Mouse (Mus musculus): ENCODE results near the gene Lrrfip1.

Gene Lrrfip1

DNA sequence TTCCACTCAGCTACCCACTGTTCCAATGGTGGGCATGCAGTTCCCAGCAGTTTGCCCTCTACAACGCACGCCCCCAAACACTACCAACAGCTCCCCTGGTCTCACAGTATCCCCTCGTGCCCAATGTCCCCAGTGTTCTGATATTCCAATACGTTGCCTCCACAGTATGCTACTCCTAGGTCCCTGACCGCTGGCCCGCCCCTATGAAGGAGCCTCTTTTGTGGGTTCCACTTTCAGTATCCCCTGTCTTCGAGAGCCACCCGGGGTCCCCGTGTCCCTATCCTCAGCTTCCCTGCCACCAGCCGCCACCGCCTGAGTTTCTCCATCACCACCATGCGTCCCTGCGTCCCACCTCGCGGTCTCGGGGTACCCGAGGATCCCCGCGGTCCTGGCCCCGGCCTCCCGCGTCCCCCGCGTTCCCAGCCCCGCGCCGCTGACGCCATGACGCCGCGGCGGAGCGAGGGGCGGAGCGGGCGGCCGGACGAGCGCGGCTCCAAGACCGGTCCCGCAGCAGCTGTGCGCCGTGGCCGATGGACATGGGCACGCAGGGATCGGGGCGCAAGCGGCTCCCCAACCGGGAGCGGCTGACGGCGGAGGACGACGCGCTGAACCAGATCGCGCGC lies at the start of gene Lrrfip1:
Lrrfip1 (plus strand) TSS at position 470 of the 623 bp plus-strand sequence.
- peak in 1 of 2 experiments; percentile 31 for DNase-seq

DNA sequence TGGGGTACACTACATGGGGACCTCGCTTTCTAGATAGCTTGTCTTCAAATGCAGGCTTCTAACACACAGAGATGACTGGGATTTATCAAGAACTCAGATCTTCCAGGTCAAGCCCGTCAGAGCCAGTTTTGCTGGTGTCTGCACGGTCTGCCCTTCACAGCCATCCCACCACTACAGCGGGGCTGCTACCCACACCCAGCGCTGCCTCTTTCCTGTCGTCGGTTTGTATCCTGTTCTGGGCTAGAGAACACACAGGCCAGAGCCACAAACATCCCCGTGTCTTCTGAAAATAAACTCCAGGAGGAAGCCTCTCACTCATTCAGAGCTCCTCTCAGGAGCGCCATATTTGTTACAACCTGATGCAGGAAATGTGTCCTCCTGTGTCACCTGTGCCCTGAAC lies 49.2 kb upstream of the Lrrfip1 start:
- no peak for DNase-seq

DNA sequence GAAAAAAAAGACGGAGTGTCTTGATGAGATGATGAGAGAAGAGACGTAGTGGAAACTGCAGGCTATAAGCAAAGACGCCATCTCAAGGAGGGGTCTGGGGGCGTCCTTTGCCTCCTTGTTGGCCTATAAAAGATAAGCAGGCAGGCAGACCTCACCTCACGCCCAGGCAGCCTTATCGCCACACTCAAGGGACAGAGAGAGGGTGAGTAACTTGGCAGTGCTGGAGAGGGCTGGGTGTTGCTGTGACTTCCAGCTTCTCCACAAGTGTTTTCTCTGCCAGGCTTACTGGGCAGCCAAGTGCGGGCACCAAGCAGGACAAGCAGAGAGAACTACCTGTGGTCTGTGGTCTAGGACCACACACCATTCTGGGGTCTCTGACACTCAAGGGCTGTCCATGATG lies 46.9 kb upstream of the Lrrfip1 start:
- no peak for DNase-seq

DNA sequence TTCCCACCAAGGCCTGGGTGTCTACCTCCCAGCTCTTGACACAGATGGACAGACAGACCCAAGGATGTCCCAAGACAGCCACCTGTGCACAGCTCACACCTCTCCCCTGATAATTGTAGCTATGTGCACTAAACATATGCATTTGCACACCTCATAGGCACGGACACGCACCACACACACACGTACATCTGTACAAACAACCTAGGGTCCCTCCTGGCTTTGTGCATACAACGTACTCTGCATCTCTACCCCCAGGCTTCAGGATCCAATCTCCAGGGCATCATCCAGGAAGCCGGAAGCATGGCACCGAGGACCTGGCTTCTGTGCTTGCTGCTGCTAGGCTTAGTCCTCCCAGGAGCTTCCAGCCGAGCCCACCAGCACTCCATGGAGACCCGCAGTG lies 45.7 kb upstream of the Lrrfip1 start, which contains the start of gene Prlh:
Prlh (plus strand) TSS at position 301 of the 400 bp plus-strand sequence.
- no peak for DNase-seq

DNA sequence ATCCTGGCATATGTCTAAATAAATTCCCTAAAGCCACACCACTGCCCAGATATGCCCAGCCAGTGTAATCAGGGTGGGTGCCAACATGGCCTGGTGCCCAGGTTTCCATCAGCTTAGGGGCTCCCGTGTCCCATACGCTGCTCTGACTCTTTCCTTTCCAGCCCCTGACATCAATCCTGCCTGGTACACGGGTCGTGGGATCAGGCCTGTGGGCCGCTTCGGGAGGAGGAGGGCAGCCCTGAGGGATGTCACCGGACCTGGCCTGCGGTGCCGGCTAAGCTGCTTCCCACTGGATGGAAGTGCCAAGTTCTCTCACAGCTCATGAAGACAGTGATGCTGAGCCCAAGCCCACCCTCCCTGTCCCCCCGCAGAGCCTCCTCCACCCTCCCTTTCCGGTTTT lies 44.8 kb upstream of the Lrrfip1 start:
- DNase-seq: no peak

DNA sequence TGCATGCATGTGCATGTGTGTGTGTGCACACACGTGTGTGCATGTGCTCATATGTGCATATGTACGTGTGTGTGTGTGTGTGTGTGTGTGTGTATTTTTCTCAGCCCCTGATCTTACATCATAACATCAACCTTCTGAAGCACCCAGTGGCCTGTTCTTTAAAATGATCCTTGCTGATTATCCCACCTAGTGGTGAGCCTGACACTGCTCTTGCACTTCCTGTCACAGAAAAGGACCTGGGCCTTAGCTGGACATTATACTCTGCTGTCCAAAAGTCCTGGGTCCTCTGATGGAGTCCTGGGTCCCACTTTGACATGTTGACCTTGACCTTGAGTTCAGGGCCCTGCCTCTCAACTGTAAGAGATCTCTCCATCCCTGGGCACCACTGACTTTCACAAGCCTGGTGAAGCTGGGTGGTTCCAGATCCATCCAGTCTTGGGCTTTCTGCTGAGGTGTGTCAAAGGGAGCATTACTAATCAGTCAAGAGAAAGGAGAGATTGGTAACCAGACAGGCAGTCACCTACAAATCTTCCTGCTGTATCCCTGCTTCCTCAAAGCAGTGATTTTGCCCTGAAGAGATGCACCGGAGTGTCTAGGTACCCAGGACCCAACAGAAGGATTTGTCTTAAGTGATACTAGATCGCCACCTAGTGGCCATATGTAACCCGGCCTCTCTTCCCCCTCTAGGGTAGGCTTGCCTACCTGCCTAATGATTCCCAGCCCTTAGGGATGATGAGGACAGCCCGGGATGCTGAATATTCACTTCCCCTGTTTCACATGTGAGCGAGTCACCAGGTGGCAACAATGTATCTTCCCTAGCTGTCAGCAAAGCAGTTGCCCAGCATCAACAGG lies 42.1 kb upstream of the Lrrfip1 start:
- DNase-seq: peak in 1 of 2 experiments; percentile 22

DNA sequence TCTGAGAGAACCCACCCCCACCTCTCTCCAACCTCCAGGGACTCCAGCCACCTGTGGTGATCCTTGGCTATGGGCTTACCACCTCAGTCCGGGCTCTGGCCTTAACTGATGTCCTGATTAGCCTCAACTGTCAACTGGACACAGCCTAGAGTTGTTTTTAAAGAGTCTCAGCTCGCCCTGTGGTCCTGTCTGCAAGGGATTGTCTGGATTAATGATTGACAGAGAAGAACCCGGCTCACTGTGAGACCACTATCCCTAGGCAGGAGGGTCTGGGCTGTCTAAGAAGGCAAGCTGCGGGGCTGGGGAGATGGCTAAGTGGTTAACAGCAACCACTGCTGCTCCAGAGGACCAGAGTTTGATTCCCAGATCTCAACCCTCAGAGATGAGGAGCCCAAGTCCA lies 36.0 kb upstream of the Lrrfip1 start:
- DNase-seq: no peak

DNA sequence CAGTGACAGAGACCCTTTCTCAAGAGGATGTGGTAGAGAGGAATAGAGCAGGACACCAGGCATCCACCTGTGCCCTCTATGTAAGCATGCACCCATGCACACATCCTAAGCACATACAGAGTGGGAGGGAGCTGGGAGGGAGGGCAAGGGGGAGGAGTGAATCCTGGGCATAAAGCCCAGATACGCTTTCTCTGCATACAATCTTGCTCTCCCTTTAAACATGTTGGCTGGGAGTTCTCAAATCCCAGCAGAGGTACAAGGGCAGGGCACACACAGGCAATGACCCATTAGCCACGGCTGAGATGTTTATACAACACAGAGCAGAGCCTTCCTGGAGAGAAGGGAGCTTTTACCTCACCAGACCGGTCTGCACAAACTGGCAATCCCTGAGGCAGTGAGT lies 35.5 kb upstream of the Lrrfip1 start:
- DNase-seq: no peak

DNA sequence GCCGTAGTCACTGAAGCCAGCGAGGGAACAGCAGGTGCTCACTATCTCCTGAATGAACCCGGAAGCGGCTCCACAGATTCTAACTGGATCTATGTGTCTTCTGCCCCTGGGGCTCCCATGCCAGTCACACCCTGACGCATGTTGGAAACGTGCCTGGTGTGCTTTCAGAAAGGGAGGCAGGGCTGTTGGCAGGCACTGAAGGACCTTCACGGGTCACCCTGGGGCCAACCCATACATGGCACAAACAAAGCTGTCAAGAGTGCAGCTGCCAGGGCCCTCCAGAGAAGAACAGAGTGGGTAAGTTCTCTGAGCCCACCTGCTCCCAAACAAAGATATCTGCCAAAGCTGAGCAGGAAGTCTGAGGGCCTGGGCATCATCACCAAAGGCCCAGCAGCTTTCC lies 31.0 kb upstream of the Lrrfip1 start:
- no peak for DNase-seq

DNA sequence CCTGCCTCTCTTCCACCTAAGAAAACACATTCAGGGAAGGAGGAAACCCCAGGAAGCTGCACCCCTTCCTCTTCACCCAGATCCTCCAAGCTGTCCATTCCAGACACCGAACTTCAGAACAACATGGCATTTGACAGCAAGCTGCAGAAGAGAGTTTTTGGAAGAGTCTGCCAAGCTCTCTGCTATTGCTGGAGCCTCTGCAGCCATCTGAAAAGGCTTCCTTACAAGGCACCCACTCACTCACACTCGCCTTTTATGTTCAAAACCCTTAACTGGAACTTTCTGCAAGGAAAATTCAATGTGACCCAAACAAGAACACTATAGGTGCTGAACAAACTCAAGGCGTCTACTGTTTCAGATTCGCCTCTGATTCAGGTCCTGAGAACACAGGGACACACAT lies 29.9 kb upstream of the Lrrfip1 start:
- no peak for DNase-seq

DNA sequence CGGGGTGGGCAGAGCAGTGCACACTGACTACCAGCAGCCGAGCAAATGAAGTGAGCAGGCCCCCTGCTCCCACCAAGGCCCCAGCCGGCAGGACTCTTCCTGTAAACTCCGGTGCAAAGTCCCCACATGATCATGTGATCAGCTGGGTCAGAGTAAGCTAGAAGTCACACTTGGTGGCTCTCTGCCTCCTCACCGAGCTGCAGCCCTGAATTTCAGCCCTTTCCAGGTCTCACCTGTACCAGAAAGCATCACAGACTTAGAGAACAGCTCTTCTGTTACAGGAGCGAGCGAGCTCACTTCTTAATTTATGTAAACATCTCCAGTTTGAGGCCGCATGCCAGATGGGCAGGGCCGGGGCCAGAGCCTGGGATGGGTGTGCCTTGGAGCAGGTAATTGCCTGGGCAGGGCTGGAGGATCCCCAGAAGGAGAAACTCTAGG lies 29.2 kb upstream of the Lrrfip1 start, which contains the start of gene Rab17:
Rab17 (minus strand) TSS at position 315 of the 438 bp plus-strand sequence.
- no peak for DNase-seq

DNA sequence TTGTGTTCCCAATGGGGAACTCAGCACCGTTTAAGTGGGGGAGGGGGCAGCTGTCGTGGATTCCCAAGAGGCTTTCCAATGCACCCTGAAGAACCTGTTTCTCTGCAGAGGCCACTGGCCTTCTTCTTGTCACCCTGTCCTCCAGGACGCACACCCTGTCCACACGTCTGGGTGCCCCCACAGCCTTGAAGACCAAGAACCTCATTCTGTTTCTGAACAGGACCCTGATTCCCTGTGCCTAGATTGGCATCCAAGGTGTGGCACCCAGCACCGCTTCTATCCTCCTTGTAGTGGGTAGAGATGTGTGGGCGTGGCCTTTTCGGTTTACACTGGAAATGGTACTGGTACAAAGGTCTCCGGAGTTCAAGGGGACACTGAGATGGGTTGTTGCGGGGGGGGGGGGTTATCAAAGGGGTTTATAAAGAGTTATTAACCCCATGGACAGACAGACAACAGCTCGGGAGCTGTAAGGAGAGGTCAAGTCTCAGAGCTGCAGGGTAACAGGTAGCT lies 28.6 kb upstream of the Lrrfip1 start:
- no peak for DNase-seq

DNA sequence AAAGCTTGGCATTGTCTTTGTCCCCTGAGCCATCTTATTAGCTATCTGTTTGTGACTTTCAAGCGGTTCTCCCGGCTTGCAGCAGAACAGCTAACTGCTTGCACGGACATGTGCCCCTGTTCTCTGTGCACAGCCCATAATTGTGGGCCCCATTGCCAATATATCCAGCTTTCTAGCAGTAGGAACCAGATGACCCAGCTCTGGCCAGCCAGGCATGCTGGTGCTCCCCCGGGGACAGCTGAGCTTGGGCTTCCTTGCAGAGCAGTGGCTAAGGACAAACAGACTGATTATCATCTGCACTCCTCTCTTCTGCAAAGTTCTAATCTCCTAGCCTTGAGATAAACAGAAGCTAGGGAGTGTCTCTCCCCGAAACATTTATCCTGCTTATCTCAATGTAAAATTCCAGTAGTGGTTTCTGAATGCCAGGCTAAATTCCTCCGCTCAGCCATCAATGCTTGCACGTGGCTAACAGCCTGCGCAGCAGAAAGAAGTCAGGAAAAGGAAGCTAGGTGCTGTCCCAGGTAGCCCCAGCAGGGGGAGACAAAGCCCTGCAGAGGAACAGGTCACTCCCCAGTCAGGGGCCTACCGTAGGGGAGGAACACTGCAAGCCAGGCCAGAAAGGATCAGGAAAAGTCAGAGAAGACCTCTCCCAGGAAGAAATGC lies 25.5 kb upstream of the Lrrfip1 start:
- peak; percentile 63 to 87 for DNase-seq

DNA sequence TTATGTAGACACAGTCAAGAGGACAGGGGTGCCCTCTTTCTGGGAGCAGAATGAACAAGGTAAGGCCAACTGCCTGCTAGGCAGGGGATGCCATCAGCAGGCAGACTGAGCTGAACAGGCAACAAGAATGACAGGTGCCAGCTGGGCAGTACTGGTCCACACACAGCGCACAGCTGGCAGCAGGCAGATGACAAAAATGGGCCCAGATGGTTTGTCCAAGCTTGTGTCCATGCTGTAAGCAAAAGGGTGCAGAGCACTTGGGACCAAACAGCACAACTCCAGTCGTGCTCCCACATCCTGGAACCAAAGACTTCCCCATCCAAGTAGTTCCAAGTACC lies 25.0 kb upstream of the Lrrfip1 start:
- DNase-seq: no peak

DNA sequence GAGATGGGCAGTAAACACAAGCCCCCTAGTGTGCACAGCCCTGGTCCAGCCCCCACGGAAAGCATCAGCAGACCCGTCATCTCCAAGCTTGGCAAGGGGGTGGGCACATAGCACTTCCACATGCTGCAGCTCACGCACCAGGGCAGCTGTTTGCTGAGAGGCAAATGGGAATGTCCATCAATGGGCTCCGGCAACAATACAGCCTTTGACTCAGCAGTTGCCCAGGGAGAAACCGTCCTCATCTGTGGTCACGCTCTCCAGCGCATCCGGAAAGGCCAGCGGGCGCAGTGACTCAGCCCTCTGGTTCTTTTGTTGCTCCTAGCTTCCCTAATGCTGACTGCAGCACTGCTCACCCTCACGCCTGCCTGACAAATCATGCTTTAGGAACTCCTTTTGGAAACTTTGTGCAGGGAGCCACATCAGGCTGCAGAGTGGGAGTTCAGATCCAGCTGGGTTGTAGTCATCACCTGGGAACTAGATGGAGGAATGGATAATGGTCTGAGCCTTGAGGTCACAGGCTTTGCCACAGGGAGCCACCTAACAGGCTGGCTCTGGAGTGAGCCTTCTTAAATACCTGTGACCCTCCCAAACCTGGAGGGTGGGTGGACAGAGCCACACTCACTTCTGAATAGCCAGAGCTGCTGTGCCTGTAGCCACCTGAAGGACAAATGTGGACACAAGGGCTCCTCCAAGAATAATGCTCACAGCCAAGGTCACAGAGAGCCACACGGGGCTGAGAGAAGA lies 23.5 kb upstream of the Lrrfip1 start:
- DNase-seq: no peak

DNA sequence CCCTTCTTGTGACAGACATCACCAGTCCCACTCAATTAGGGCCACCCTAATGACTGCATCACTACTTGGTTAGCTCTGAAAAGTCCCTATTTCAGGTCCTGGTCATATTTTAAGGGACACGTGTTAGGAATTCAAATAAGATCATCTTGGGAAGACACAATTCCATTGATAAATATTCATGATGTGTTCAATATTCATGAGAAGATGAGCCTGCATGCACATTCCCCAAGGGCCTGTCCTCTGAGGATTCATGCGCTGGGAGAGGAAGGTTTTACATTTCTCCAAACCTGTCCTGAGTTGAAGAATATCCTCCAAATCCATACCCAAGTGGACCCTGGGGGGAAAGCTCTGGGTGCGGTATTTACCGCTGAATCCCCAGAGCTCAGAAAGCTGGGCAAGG lies 22.6 kb upstream of the Lrrfip1 start:
- DNase-seq: no peak

DNA sequence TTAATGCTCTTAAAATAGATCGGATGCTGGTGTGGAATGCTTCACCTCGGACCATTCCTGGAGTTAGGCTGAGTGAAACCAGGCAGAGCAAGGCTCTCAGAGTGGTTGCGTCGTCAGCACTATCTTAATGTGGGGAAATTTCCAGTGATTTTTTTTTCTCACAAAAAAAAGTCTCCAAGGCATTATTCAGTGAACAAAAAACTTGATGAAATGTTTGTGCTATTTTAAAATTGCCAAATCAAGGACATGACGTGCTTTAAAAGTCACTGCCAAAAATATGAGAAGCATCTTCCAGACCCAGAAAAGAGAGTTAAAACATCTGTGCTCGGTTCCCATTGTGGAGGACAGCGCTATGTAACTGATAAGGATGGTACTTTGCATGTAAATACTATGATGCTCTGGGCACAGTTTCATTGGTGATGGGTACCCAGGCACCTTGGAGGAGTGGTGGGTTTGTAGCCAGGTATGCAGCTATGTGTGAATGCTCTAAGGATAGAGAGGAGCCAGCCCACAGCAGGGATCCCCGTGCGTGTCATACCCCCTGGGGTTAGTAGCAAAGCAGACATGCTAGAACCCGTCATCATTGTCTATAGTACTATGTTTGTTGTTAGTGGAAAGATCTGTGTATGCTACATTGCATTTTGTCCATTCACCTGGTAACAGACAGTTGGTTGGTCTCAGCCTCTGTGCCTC lies 17.8 kb upstream of the Lrrfip1 start:
- DNase-seq: no peak

DNA sequence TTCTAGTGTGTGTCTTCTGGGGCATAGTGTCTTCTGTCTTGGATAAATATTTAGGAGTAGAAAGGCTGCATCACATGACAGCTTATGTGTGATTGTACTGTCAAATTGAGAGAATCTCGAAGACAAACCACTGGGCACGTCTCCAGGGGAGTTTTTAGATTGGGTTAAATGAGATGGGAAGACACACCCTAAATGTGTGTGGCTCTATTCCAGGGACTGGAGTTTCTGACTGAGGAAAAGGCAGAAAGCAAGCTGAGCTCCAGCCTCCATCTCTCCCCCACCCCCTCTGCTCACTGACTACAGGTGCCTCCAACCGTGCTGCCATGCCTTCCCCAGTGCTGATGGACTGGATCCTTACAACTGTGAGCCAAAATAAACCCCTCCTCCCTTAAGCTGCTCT lies 17.2 kb upstream of the Lrrfip1 start:
- no peak for DNase-seq

DNA sequence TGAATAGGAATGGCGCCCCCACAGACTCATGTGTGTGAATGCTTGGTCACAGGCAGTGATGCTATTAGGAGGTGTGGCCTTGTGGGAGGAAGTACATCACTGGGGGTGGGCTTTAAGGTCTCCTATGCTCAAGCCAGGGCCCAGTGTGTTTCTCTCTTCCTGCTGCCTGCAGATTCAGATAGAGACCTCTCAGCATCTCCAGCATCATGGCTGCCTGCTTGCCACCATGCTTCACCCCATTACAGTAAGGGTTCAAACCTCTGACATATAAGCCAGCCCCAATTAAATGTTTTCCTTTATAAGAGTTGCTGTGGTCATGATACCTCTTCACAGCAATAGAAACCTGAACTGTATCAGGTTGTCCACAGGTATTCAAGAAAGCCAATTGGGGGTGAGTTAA lies 2.6 kb upstream of the Lrrfip1 start:
- no peak for DNase-seq

DNA sequence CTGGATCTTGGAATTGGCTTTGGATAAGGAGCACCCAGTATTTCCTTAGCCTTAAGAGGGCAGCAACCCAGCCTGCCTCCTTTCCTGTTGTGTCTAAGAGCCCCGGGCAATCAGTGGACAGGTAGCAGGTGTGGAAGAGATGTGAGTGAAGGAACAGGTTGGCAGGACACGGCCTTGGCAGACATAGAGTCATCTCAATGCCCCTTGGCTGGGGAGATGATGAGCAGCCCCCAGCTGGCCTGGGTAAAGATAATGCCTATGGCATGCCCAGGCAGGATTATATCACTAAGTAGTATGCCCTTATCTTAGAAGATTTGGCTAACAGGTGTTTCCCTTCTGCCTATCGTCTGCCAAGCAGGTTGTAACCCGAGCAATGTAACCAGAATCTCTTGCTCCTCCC lies 1.4 kb upstream of the Lrrfip1 start:
- DNase-seq: no peak

DNA sequence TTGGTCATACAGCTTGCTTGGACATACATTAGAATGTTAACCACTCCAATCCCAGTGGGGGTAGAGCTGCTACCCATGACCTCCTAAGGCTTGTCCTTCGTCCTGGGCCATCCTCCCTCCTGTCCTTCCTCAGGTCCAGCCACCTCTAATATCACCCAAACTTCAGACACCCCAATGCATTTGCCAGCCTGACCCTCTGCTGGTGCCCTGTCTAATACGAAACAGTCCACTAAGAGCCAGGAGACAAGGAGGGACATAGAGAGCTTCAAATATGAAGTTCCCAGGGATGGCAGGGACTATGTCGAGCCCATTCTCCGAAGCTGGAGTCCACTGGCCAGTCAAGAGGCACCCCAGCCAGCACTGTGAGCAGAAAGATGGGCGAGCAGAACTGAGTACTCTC lies 896 bp upstream of the Lrrfip1 start:
- DNase-seq: no peak

DNA sequence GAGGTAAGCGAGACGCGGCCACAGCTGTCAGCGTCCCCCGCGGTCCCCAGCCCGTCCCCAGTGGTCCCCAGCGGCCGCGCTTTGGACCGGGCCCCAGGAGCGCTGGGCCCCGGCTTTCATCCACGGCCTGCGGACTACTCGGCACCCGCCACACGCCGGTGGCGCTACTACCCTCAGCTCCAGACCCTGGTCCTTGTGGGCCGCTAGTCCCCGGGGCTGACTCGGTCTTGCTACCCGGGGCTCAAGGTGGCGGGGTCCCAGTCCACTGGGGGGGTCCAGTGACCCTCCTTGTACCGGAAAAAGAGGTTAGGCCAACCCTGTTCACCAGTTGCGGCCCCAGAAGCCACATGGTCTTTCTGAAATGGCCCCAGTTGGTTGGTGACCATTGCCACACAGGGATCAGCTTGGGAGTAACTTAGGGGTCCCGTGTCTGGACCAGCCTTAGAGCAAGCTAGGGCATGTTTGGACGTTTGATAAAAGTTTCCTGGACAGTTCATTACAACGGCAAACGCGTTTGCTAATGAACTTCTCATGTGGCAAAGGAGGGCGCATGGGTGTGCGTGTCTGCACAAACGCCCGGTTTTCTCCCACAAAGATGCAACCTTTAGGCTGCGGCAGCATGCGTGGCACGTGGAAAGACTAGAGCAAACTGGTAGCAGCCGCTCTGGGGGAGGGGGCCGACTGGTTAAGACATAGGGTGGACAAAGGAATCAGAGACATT lies 514 bp downstream of the Lrrfip1 start:
- no peak for DNase-seq
